Mouse (Mus musculus) olfactory bulb, adult 2 months (tissue): Measurements from ENCODE around the gene Brsk2.

Experiments
- CTCF ChIP-seq: fragments of 200-500 bp; IDR thresholded peaks from 2 replicates; pipeline ENCODE4 v1.5.1; 2012; ENCODE audit warnings: low read depth, mild to moderate bottlenecking, low read length, moderate library complexity; ENCODE audit not compliant: insufficient read depth
- POLR2A ChIP-seq: fragments of 200-500 bp; IDR thresholded peaks from 2 replicates; pipeline ENCODE4 v1.6.1; 2012; ENCODE audit warnings: mild to moderate bottlenecking, low read depth, low read length, moderate library complexity; ENCODE audit not compliant: insufficient read depth

GRCm38 (mm10) chr7:141991183-141991582 is 41.6 kb downstream of the Brsk2 start:
- TF ChIP-seq CTCF (no peak), POLR2A (no peak)
